Mouse (Mus musculus): Measurements from ENCODE around the gene Pde1b. TPM values are rescaled to one million over a fixed set of nuclear protein-coding genes. Genes with fewer than 3 reads are reported as not detected.

Pde1b gene
- total and polyA plus RNA-seq, 2 experiments from 2014 or later, result 0.88 to 1.3 TPM

- Histone ChIP-seq H3K9me3 (replicated peaks; ENCODE audit: control insufficient read depth, low read length) (no peaks in the 10 kb centered on the region), H3K4me2 (ENCODE audit: low read depth, low read length) (peak overlapping the region; percentile 99), H3K36me3 (replicated peaks; ENCODE audit: control insufficient read depth, insufficient read depth, low read length) (no peaks in the 10 kb centered on the region), H3K4me1 (ENCODE audit: control insufficient read depth, insufficient read depth) (0 out of 2 replicates have a peak, but pooled peaks cover 6% of the 10 kb centered on the region), H3K27me3 (ENCODE audit: control insufficient read depth, insufficient read depth, low read length) (peaks cover 23% of the 10 kb centered on the region), H3K9ac (replicated peaks; ENCODE audit: low read depth, low read length) (no peak overlapping the region), H3K4me3 (ENCODE audit: low read depth, low read length) (peak overlapping the region; percentile 60), H3K27ac (ENCODE audit: low read depth) (no peak overlapping the region)
- WGBS, result 44% methylated on average over 12 of the region's 12 CpGs
- DNase-seq (ENCODE audit: low spot score) (no peak), ATAC-seq (ENCODE audit: insufficient read depth, low read depth) (no peak)
- TF ChIP-seq CTCF (IDR thresholded peaks at IDR 0.05; ENCODE audit: low read depth) (no peak), EP300 (IDR thresholded peaks at IDR 0.05; ENCODE audit: low read depth) (no peak)
These were observed 826 bp downstream of the Pde1b start for GRCm38 (mm10) chr15:103503660-103504059.

GRCm38 (mm10) chr15:103509317-103509716, 6.5 kb downstream of the Pde1b start:
- no peaks in the 10 kb centered on the region for H3K4me1 ChIP-seq (ENCODE audit: control insufficient read depth, insufficient read depth)
- 40% methylated on average over 3 of the region's 3 CpGs for WGBS
- H3K9ac ChIP-seq (replicated peaks; ENCODE audit: low read depth, low read length), result no peak overlapping the region
- no peak overlapping the region for H3K4me3 ChIP-seq (ENCODE audit: low read depth, low read length)
- no peaks in the 10 kb centered on the region for H3K36me3 ChIP-seq (replicated peaks; ENCODE audit: control insufficient read depth, insufficient read depth, low read length)
- no peak for DNase-seq (ENCODE audit: low spot score)
- no peak overlapping the region for H3K4me2 ChIP-seq (ENCODE audit: low read depth, low read length)
- no peak overlapping the region for H3K27ac ChIP-seq (ENCODE audit: low read depth)
- no peaks in the 10 kb centered on the region for H3K9me3 ChIP-seq (replicated peaks; ENCODE audit: control insufficient read depth, low read length)
- peaks cover 13% of the 10 kb centered on the region for H3K27me3 ChIP-seq (ENCODE audit: control insufficient read depth, insufficient read depth, low read length)
- TF ChIP-seq EP300 (IDR thresholded peaks at IDR 0.05; ENCODE audit: low read depth), result no peak
- no peak for TF ChIP-seq CTCF (IDR thresholded peaks at IDR 0.05; ENCODE audit: low read depth)
- no peak for ATAC-seq (ENCODE audit: insufficient read depth, low read depth)

GRCm38 (mm10) chr15:103511652-103512051, 8.8 kb downstream of the Pde1b start:
- H3K36me3 ChIP-seq (replicated peaks; ENCODE audit: control insufficient read depth, insufficient read depth, low read length), result no peaks in the 10 kb centered on the region
- peaks cover 7% of the 10 kb centered on the region; the same call in 1 of the 2 replicates for H3K4me1 ChIP-seq (ENCODE audit: control insufficient read depth, insufficient read depth)
- no peak overlapping the region for H3K9ac ChIP-seq (replicated peaks; ENCODE audit: low read depth, low read length)
- ATAC-seq (ENCODE audit: insufficient read depth, low read depth) (no peak), DNase-seq (ENCODE audit: low spot score) (no peak)
- H3K4me3 ChIP-seq (ENCODE audit: low read depth, low read length), result no peak overlapping the region
- 33% methylated on average over 1 of the region's 1 CpGs for WGBS
- H3K4me2 ChIP-seq (ENCODE audit: low read depth, low read length), result no peak overlapping the region
- no peaks in the 10 kb centered on the region for H3K27me3 ChIP-seq (ENCODE audit: control insufficient read depth, insufficient read depth, low read length)
- TF ChIP-seq CTCF (IDR thresholded peaks at IDR 0.05; ENCODE audit: low read depth) (no peak), EP300 (IDR thresholded peaks at IDR 0.05; ENCODE audit: low read depth) (no peak)
- H3K9me3 ChIP-seq (replicated peaks; ENCODE audit: control insufficient read depth, low read length), result no peaks in the 10 kb centered on the region
- H3K27ac ChIP-seq (ENCODE audit: low read depth), result no peak overlapping the region

GRCm38 (mm10) chr15:103513621-103514031, 10.8 kb downstream of the Pde1b start:
- Histone ChIP-seq H3K4me3 (ENCODE audit: low read depth, low read length) (peak overlapping the region; percentile 26), H3K27ac (ENCODE audit: low read depth) (no peak overlapping the region), H3K4me2 (ENCODE audit: low read depth, low read length) (peak overlapping the region; percentile 49), H3K9ac (replicated peaks; ENCODE audit: low read depth, low read length) (no peak overlapping the region), H3K9me3 (replicated peaks; ENCODE audit: control insufficient read depth, low read length) (no peaks in the 10 kb centered on the region), H3K36me3 (replicated peaks; ENCODE audit: control insufficient read depth, insufficient read depth, low read length) (no peaks in the 10 kb centered on the region), H3K27me3 (ENCODE audit: control insufficient read depth, insufficient read depth, low read length) (no peaks in the 10 kb centered on the region), H3K4me1 (ENCODE audit: control insufficient read depth, insufficient read depth) (peaks cover 7% of the 10 kb centered on the region; the same call in 1 of the 2 replicates)
- ATAC-seq (ENCODE audit: insufficient read depth, low read depth) (peak; percentile 10; the same call in 1 of the 2 replicates), DNase-seq (ENCODE audit: low spot score) (no peak)
- 11% methylated on average over 6 of the region's 7 CpGs for WGBS
- TF ChIP-seq CTCF (IDR thresholded peaks at IDR 0.05; ENCODE audit: low read depth), result no peak

- no peak overlapping the region for H3K9ac ChIP-seq (replicated peaks; ENCODE audit: low read depth, low read length)
- no peak overlapping the region for H3K27ac ChIP-seq (ENCODE audit: low read depth)
- no peaks in the 10 kb centered on the region for H3K9me3 ChIP-seq (replicated peaks; ENCODE audit: control insufficient read depth, low read length)
- peak; percentile 79 for DNase-seq (ENCODE audit: low spot score)
- H3K27me3 ChIP-seq (ENCODE audit: control insufficient read depth, insufficient read depth, low read length), result no peaks in the 10 kb centered on the region
- peak; percentile 92 for ATAC-seq (ENCODE audit: insufficient read depth, low read depth)
- peaks cover 7% of the 10 kb centered on the region; the same call in 1 of the 2 replicates for H3K4me1 ChIP-seq (ENCODE audit: control insufficient read depth, insufficient read depth)
- TF ChIP-seq EP300 (IDR thresholded peaks at IDR 0.05; ENCODE audit: low read depth), result no peak
- TF ChIP-seq CTCF (IDR thresholded peaks at IDR 0.05; ENCODE audit: low read depth), result no peak
- H3K36me3 ChIP-seq (replicated peaks; ENCODE audit: control insufficient read depth, insufficient read depth, low read length), result no peaks in the 10 kb centered on the region
- peak overlapping the region; percentile 49 for H3K4me2 ChIP-seq (ENCODE audit: low read depth, low read length)
- H3K4me3 ChIP-seq (ENCODE audit: low read depth, low read length), result peak overlapping the region; percentile 26
- WGBS, result 4% methylated on average over 10 of the region's 10 CpGs
These were observed 11.3 kb downstream of the Pde1b start for GRCm38 (mm10) chr15:103514119-103514518.

GRCm38 (mm10) chr15:103514914-103515313, 12.1 kb downstream of the Pde1b start:
- Histone ChIP-seq H3K4me2 (ENCODE audit: low read depth, low read length) (peak overlapping the region; percentile 49), H3K4me3 (ENCODE audit: low read depth, low read length) (no peak overlapping the region), H3K36me3 (replicated peaks; ENCODE audit: control insufficient read depth, insufficient read depth, low read length) (no peaks in the 10 kb centered on the region), H3K27me3 (ENCODE audit: control insufficient read depth, insufficient read depth, low read length) (no peaks in the 10 kb centered on the region), H3K4me1 (ENCODE audit: control insufficient read depth, insufficient read depth) (peaks cover 7% of the 10 kb centered on the region; the same call in 1 of the 2 replicates), H3K27ac (ENCODE audit: low read depth) (no peak overlapping the region), H3K9ac (replicated peaks; ENCODE audit: low read depth, low read length) (no peak overlapping the region), H3K9me3 (replicated peaks; ENCODE audit: control insufficient read depth, low read length) (no peaks in the 10 kb centered on the region)
- no peak for TF ChIP-seq CTCF (IDR thresholded peaks at IDR 0.05; ENCODE audit: low read depth)
- no peak for TF ChIP-seq EP300 (IDR thresholded peaks at IDR 0.05; ENCODE audit: low read depth)
- WGBS, result 12% methylated on average over 3 of the region's 3 CpGs
- ATAC-seq (ENCODE audit: insufficient read depth, low read depth), result no peak
- DNase-seq (ENCODE audit: low spot score), result peak; percentile 27
